Mouse (Mus musculus) hindbrain, embryonic 12.5 days (tissue): ENCODE results near the gene Chrm1. TPM values are rescaled to one million over a fixed set of nuclear protein-coding genes. Genes with fewer than 3 reads are reported as not detected.

Experiments used
- ATAC-seq: fragments of 200-750 bp; cut with Nextera tagmentation; 2 replicates; pipeline ENCODE4 v1.8.0; 2017; ENCODE audit warnings: moderate TSS enrichment; ENCODE audit not compliant: low FRiP score
- H3K27ac ChIP-seq: fragments of 300-500 bp; sonication (generic); 2 replicates; pipeline ENCODE4 v1.5.1; 2016; ENCODE audit warnings: mild to moderate bottlenecking
- H3K27me3 ChIP-seq: fragments of 300-500 bp; sonication (generic); 2 replicates; pipeline ENCODE4 v1.6.1; 2016; ENCODE audit warnings: mild to moderate bottlenecking
- H3K36me3 ChIP-seq: fragments of 300-500 bp; sonication (generic); 2 replicates; pipeline ENCODE4 v1.6.1; 2016; ENCODE audit warnings: mild to moderate bottlenecking
- H3K4me1 ChIP-seq: fragments of 300-500 bp; sonication (generic); 2 replicates; pipeline ENCODE4 v1.6.1; 2016
- H3K4me2 ChIP-seq: fragments of 300-500 bp; sonication (generic); replicated peaks from 2 replicates; pipeline ENCODE4 v1.6.1; 2016; ENCODE audit warnings: mild to moderate bottlenecking
- H3K4me3 ChIP-seq: fragments of 300-500 bp; sonication (generic); 2 replicates; pipeline ENCODE4 v1.5.1; 2016; ENCODE audit warnings: mild to moderate bottlenecking
- H3K9ac ChIP-seq: fragments of 300-500 bp; sonication (generic); 2 replicates; pipeline ENCODE4 v1.6.1; 2016; ENCODE audit warnings: mild to moderate bottlenecking, moderate library complexity
- H3K9me3 ChIP-seq: fragments of 300-500 bp; sonication (generic); replicated peaks from 2 replicates; pipeline ENCODE4 v1.6.1; 2016; ENCODE audit warnings: mild to moderate bottlenecking
- WGBS: fragments of 180-500 bp; shearing (Covaris S2); methylation state at CpG from one replicate; pipeline ENCODE4 v1.1.7; 2016; 5-methylcytosine and 5-hydroxymethylcytosine counted together
- polyA plus RNA-seq: library from polyadenylated mRNA; unstranded; fragments of >200 nt; fragmentation: Nextera tagmentation; extraction: Ambion mirVana; gene quantifications from 2 replicates; pipeline ENCODE4 v1.2.1, GENCODE M21; 2016

The Chrm1 gene
- polyA plus RNA-seq, 1 experiment from 2014 or later: 0.61 TPM

DNA sequence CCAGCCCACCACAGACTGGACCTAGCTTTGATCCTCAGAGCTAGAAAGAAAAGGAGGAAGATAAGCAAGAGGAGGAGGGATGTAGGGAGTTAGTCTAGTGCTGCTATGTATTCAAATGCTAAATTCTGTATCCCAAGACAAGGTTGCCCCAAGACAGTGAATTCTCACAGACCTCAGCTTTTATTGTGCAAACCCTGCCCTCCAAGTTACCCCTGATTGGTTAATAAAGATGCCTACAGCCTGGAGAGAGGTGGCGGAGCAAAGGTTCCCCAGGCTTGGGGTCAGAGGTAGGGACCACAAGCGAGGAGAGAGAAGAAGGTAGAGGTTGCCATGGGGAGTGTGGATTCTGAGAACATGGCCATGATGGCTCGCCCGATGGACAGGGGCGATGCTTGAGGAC, 29.2 kb downstream of the Chrm1 start:
- H3K4me3 ChIP-seq: no peak overlapping the region
- H3K27ac ChIP-seq: no peak overlapping the region
- no peak for ATAC-seq
- no peak overlapping the region for H3K9ac ChIP-seq
- WGBS: 61% methylated on average over 5 of the region's 5 CpGs
- H3K4me1 ChIP-seq: no peaks in the 10 kb centered on the region
- H3K27me3 ChIP-seq: no peaks in the 10 kb centered on the region
- H3K4me2 ChIP-seq: no peak overlapping the region
- no peaks in the 10 kb centered on the region for H3K9me3 ChIP-seq
- no peaks in the 10 kb centered on the region for H3K36me3 ChIP-seq

DNA sequence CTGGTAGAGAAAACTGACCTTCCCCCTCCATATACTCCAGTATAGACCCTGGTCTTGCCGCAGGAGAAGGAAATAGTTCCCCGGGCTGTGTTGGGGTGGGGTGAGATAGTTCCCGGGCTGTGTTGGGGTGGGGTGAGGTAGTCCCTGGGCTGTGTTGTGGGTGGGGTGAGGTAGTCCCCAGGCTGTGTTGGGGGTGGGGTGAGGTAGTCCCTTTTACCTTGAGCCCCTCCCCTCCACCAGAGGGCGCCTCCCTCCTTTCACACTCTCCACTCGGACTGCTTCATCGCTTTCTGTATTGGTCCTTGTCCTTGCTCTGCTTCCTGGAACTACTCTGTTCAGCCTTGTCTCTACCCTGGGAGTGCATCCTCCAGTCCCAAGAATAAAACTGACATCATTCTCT, 31.7 kb downstream of the Chrm1 start:
- WGBS: 47% methylated on average over 6 of the region's 6 CpGs
- Histone ChIP-seq H3K36me3 (no peaks in the 10 kb centered on the region), H3K9me3 (no peaks in the 10 kb centered on the region), H3K4me1 (no peaks in the 10 kb centered on the region), H3K4me2 (no peak overlapping the region), H3K27me3 (no peaks in the 10 kb centered on the region), H3K27ac (no peak overlapping the region), H3K9ac (no peak overlapping the region), H3K4me3 (no peak overlapping the region)
- 0 out of 2 replicates have a peak, but pooled peaks have one; percentile 29 for ATAC-seq

DNA sequence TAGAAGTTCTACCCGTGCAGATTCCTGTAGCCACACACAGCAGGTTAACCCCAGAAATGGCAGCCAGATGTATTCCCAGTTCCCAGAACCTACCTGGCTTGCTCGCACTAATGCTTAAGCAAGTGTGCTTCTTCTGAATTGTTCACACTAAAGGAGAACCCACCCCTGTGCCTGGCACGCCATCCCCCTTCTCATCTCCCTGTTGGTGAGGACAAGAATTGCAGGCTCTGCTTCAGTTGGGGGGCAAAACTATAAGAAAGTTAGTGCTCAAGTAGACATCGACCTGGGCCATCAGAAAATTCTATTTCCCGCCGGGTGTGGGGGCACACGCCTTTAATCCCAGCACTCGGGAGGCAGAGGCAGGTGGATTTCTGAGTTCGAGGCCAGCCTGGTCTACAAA, 36.1 kb downstream of the Chrm1 start:
- WGBS: 83% methylated on average over 9 of the region's 9 CpGs
- H3K9ac ChIP-seq: no peak overlapping the region
- no peak overlapping the region for H3K4me2 ChIP-seq
- no peaks in the 10 kb centered on the region for H3K27me3 ChIP-seq
- no peak overlapping the region for H3K4me3 ChIP-seq
- no peak overlapping the region for H3K27ac ChIP-seq
- H3K36me3 ChIP-seq: no peaks in the 10 kb centered on the region
- ATAC-seq: no peak
- H3K9me3 ChIP-seq: no peaks in the 10 kb centered on the region
- no peaks in the 10 kb centered on the region for H3K4me1 ChIP-seq

DNA sequence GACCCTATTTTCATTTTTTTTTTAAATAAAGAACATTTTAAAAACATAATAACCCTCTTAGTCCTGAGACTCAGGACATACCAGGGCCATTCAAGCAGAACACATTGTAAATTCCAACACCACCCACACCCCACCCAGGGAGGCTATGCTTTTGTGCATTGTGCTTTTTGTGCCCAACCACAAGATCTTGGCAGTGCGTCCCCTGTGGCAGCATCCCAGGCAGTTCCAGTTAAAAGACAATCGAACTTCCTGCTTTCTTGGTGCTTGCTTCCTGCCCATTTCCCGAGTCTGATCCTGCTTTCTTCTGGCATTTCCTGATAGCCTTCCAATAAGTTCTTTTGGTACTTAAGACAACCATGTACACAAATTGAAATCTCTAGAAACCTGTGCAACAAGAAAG, 38.9 kb downstream of the Chrm1 start:
- Histone ChIP-seq H3K4me1 (no peaks in the 10 kb centered on the region), H3K9ac (no peak overlapping the region), H3K9me3 (no peaks in the 10 kb centered on the region), H3K36me3 (peaks cover 10% of the 10 kb centered on the region), H3K4me2 (no peak overlapping the region), H3K4me3 (no peak overlapping the region), H3K27me3 (no peaks in the 10 kb centered on the region), H3K27ac (no peak overlapping the region)
- ATAC-seq: no peak
- WGBS: 55% methylated on average over 3 of the region's 3 CpGs

DNA sequence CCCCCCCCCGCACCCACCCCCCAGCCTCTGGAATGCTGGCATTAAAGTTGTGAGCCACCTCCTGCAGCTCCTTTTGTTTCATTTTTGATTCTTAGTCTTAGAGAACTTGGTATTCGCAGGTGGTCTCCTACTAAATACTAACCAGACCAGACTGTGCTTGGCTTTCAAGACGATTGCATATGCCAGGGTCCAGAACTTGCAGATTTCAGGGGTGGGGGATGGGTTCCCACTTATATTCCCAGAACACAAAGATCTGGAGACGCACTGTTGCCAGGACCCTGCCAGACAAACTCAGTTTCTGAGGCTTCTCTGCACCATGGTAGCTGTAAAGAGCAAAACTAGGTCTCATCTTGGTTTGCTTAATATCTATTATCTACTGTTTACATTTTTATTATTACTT, 40.0 kb downstream of the Chrm1 start:
- Histone ChIP-seq H3K27me3 (no peaks in the 10 kb centered on the region), H3K4me1 (no peaks in the 10 kb centered on the region), H3K4me2 (no peak overlapping the region), H3K27ac (no peak overlapping the region), H3K9ac (no peak overlapping the region), H3K9me3 (no peaks in the 10 kb centered on the region), H3K4me3 (no peak overlapping the region), H3K36me3 (peaks cover 21% of the 10 kb centered on the region)
- WGBS: 51% methylated on average over 3 of the region's 4 CpGs
- no peak for ATAC-seq

DNA sequence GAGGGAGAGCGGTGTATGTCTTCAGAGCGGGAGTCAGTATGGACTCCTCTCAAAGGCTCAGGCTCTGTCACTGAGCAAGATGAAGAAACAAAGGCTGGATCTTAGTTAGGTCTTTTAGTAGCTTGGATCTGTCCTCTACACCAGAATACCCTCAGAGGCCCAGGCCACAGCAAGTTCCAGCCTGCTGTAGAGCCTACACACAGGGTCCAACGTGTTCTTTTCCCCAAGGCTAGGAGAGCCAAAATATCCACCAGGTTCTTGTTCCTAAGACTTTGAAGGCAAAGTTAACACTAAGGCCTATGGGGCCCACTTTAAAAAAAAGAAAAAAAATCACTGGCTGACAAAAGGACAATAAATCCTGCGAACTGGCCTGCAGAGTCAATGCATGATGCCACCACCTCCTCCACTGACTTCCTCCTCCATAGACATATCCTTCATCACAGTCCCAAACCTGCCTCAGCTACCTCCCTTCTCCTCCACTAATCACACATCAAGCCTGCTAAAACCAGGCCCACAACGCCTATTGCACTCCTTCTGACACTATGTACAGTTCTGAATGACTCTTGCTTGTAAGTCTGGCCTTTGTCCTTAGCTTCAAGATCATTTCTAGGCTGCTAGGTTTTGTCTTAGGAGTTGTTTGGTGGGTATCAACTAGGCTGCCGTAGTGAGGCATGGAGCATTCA, 41.6 kb downstream of the Chrm1 start:
- Histone ChIP-seq H3K27ac (no peak overlapping the region), H3K27me3 (no peaks in the 10 kb centered on the region), H3K36me3 (peaks cover 37% of the 10 kb centered on the region), H3K4me1 (no peaks in the 10 kb centered on the region), H3K9ac (no peak overlapping the region), H3K4me2 (no peak overlapping the region), H3K9me3 (no peaks in the 10 kb centered on the region), H3K4me3 (no peak overlapping the region)
- no peak for ATAC-seq
- WGBS: 74% methylated on average over 6 of the region's 6 CpGs

DNA sequence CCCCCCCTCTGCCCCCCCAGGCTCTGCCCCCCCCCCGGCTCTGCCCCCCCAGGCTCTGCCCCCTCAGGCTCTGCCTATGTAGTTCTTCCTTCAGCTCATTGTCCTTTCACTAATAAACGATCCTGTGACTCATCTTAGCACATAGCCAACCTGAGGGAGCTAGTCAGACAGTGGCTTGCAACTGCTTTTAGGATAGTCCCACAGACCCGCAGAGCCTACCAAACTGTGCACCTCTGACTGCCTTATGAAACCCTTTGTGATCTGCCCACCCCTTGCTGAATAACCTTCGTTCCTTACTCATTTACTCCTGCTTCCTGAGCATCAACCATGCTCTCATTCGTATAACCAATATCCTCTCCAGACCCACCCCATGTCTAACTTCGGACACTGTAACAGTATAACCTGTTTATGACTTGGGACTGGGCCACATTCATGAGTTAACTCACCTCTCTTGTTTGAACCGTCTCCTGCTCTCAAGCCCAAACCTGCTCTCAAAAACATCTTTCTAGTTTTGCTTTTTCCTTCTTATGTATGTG, 42.6 kb downstream of the Chrm1 start:
- Histone ChIP-seq H3K9ac (no peak overlapping the region), H3K27me3 (no peaks in the 10 kb centered on the region), H3K27ac (no peak overlapping the region), H3K4me2 (no peak overlapping the region), H3K4me3 (no peak overlapping the region), H3K36me3 (peaks cover 47% of the 10 kb centered on the region), H3K4me1 (peaks cover 10% of the 10 kb centered on the region), H3K9me3 (no peaks in the 10 kb centered on the region)
- ATAC-seq: no peak
- WGBS: 89% methylated on average over 7 of the region's 7 CpGs

DNA sequence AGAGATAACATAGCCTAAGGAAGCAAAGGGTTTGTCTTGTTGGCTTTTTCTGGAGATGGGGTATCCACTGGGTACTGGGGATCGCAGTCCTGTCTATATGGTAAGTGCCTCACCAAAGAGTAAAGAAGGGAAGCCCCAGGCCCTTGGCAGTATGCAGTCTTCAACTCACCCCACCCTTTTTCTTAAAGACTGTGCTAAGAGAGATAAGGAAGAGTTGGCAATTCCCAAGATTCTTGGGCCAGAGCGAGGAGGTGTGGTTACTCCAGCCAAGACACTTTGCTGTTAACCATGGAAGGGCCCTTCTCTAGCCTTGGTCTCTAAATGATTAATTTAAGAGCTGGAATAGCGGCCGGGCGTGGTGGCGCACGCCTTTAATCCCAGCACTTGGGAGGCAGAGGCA, 43.3 kb downstream of the Chrm1 start:
- Histone ChIP-seq H3K27me3 (no peaks in the 10 kb centered on the region), H3K4me3 (no peak overlapping the region), H3K9ac (no peak overlapping the region), H3K27ac (no peak overlapping the region), H3K9me3 (no peaks in the 10 kb centered on the region), H3K4me2 (no peak overlapping the region), H3K36me3 (peaks cover 47% of the 10 kb centered on the region), H3K4me1 (peaks cover 17% of the 10 kb centered on the region)
- 95% methylated on average over 7 of the region's 7 CpGs for WGBS
- ATAC-seq: no peak

DNA sequence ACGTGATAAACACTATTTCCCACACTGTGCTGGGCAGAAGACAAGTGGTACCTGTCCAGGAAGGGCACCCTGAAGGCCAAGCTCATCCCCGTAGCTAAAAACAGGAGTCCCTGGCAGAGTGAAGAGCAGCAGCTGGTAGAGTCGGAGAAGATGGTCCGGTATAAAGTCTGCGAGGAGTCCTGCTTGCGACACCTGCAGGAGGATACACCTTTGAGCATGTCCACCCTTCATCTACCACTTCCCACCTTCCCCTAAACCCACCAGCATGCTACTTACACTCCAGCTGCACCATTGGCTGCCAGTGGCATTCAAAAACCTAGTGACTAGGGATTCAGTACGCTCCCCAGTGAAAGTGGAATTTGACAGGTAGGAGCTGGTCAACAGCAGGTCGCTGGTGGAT, 45.4 kb downstream of the Chrm1 start:
- 95% methylated on average over 8 of the region's 8 CpGs for WGBS

DNA sequence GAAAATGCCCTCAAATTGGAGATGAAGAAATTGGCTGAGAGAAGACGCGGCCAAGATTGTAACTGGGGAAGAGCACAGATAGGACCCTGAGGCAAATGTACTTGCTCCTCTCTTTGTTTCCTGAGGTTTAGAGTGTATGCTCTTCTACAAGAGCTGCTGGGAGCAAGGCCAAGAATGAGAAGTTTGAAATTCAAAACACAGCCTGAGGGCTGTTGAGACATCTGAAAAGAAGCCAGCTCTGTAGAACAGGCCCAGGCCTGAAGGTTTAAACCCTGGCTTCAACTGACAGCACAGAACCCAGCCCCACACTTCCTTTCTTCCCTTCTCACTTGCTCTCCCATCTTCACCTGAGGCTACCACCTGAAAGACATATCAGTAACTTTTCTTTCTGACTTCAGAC, 46.5 kb downstream of the Chrm1 start:
- Histone ChIP-seq H3K36me3 (peaks cover 47% of the 10 kb centered on the region), H3K4me2 (no peak overlapping the region), H3K9me3 (no peaks in the 10 kb centered on the region), H3K27ac (no peak overlapping the region), H3K27me3 (no peaks in the 10 kb centered on the region), H3K4me3 (no peak overlapping the region), H3K9ac (no peak overlapping the region), H3K4me1 (peaks cover 30% of the 10 kb centered on the region)
- ATAC-seq: no peak
- WGBS: 97% methylated on average over 2 of the region's 2 CpGs

More for the DNA sequence above, 45.4 kb downstream of the Chrm1 start:
- Histone ChIP-seq H3K4me2 (no peak overlapping the region), H3K4me3 (no peak overlapping the region), H3K9me3 (no peaks in the 10 kb centered on the region), H3K36me3 (peaks cover 47% of the 10 kb centered on the region), H3K4me1 (peaks cover 26% of the 10 kb centered on the region), H3K27ac (no peak overlapping the region), H3K9ac (no peak overlapping the region), H3K27me3 (no peaks in the 10 kb centered on the region)
- ATAC-seq: no peak

DNA sequence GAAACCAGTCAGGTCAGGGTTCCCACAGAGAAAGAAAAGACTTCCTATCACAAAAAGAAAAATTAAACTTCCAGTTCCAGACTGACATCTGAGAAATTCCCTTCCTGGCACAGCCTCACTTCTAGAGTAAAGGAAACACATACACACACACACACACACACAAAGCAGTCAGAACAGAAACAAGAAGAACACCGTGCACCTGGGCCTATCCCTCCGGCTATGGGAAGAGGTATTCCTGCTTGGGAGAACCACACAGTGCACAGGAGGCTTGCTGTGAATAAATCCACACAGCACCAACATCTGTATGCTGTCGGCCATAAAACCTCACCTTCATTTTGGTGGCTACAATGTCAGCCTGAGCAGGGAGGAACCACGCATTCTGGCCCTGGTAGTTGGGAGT, 47.9 kb downstream of the Chrm1 start:
- peak overlapping the region; percentile 86; the same call in 1 of the 2 replicates for H3K9ac ChIP-seq
- ATAC-seq: no peak
- peaks cover 45% of the 10 kb centered on the region for H3K36me3 ChIP-seq

DNA sequence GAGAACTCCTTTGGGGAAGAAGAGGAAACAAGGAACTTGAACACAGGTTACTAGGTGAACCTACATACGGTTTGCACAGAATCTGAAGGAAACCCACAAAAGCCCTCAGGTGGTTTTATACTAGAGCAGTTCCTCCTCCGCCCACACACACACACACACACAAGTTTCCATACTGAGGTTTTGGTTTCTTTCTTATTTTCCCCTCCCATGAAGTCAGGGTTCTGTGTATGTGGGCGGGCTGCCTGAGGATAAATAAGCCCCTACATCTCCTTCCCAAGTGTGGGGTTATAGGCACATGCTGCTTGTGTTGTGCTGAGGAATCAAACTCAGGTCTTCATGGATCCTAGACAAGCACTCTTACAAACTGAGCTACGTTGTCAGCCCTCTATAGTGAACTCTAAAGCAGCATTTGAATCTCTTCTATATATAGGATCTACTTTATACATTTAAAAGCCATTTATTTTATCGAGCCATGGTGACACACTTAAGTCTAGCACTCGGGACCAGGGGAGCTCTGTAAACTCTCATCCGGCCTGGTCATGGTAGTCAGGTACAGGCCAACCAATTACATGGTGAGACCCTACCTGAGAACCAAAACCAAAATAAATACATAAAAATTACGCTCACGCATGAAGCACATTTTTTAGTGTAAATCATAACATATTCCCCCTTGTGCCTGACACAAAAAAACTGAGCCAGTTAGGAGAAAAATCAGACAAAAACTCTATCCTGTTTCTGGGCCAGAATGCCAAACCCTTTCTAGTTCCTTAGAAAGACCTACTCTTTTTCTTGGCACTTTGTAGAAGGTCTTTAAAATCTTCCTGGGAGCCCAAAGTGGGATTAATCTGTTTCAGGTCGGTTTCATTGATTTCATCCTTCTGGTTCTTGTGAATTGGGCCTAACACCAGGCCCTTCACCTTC, 48.6 kb downstream of the Chrm1 start:
- no peaks in the 10 kb centered on the region for H3K9me3 ChIP-seq
- peak overlapping the region; percentile 54 for H3K4me2 ChIP-seq
- peaks cover 30% of the 10 kb centered on the region for H3K4me1 ChIP-seq
- peaks cover 39% of the 10 kb centered on the region for H3K36me3 ChIP-seq
- H3K27me3 ChIP-seq: no peaks in the 10 kb centered on the region
- peak overlapping the region; percentile 86 for H3K9ac ChIP-seq
- 64% methylated on average over 10 of the region's 10 CpGs for WGBS
- peak overlapping the region; percentile 79 for H3K4me3 ChIP-seq
- peak overlapping the region; percentile 90 for H3K27ac ChIP-seq
- no peak for ATAC-seq

More for the DNA sequence above, 47.9 kb downstream of the Chrm1 start:
- 83% methylated on average over 4 of the region's 4 CpGs for WGBS
- Histone ChIP-seq H3K9me3 (no peaks in the 10 kb centered on the region), H3K4me2 (peak overlapping the region; percentile 54), H3K27me3 (no peaks in the 10 kb centered on the region), H3K27ac (no peak overlapping the region), H3K4me1 (peaks cover 30% of the 10 kb centered on the region), H3K4me3 (peak overlapping the region; percentile 79)
